Mouse (Mus musculus): ENCODE measurements around the gene Jmjd6. TPM values are rescaled to one million over a fixed set of nuclear protein-coding genes. Genes with fewer than 3 reads are reported as not detected.
"Not testable (repeated sequence)": the region's sequence is repeated elsewhere in the genome, so short reads cannot be mapped to it uniquely, and the experiment has no call there.

Jmjd6 gene
- polyA plus RNA-seq, 1 experiment from 2014 or later, result 102 TPM

- H3K27me3 ChIP-seq (replicated peaks; ENCODE audit: control insufficient read depth, insufficient read depth, low read length), result no peaks in the 10 kb centered on the region
- H3K4me1 ChIP-seq (replicated peaks; ENCODE audit: control insufficient read depth, insufficient read depth, low read length), result peaks cover 17% of the 10 kb centered on the region
- WGBS, result 86% methylated on average over 4 of the region's 4 CpGs
- H3K4me3 ChIP-seq (ENCODE audit: low read depth, low read length), result no peak overlapping the region
- H3K9ac ChIP-seq (ENCODE audit: low read depth, low read length), result no peak overlapping the region
- H3K36me3 ChIP-seq (ENCODE audit: control insufficient read depth, insufficient read depth, low read length), result peaks cover 64% of the 10 kb centered on the region
- DNase-seq (ENCODE audit: low spot score) (no peak), ATAC-seq (replicated peaks; ENCODE audit: low FRiP score) (no peak)
- H3K4me2 ChIP-seq, result no peak overlapping the region
- H3K27ac ChIP-seq (ENCODE audit: low read depth, low read length), result no peak overlapping the region
- H3K9me3 ChIP-seq (ENCODE audit: control insufficient read depth, low read length), result no peaks in the 10 kb centered on the region
These were observed 7.0 kb downstream of the Jmjd6 start for GRCm38 (mm10) chr11:116836283-116836682.

DNA sequence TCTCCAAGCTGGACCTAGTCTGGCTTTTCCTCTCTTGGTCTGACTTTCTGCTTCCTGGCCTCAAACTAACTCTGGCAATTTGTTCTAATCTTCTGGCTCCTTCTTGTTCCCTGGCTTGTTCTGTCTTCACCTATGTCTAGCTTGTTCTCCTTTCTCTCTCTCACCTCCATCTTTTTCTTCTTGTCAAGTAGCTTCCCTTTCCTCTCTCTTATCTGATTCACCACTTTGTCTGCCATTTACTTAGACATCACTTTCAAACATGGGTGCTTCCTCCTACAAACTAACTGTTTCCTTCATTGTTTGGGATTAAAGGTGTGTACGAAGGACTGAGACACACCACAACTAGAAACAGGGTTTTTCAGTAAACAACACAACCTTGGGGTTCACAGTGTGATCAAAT lies 8.3 kb downstream of the Jmjd6 start:
- no peak overlapping the region for H3K4me3 ChIP-seq (ENCODE audit: low read depth, low read length)
- H3K27me3 ChIP-seq (replicated peaks; ENCODE audit: control insufficient read depth, insufficient read depth, low read length), result no peaks in the 10 kb centered on the region
- peaks cover 56% of the 10 kb centered on the region for H3K36me3 ChIP-seq (ENCODE audit: control insufficient read depth, insufficient read depth, low read length)
- H3K27ac ChIP-seq (ENCODE audit: low read depth, low read length), result no peak overlapping the region
- H3K4me1 ChIP-seq (replicated peaks; ENCODE audit: control insufficient read depth, insufficient read depth, low read length), result peaks cover 4% of the 10 kb centered on the region
- H3K9ac ChIP-seq (ENCODE audit: low read depth, low read length), result no peak overlapping the region
- H3K4me2 ChIP-seq, result no peak overlapping the region
- ATAC-seq (replicated peaks; ENCODE audit: low FRiP score), result no peak
- WGBS, result 89% methylated on average over 1 of the region's 1 CpGs
- no peaks in the 10 kb centered on the region for H3K9me3 ChIP-seq (ENCODE audit: control insufficient read depth, low read length)
- no peak for DNase-seq (ENCODE audit: low spot score)

DNA sequence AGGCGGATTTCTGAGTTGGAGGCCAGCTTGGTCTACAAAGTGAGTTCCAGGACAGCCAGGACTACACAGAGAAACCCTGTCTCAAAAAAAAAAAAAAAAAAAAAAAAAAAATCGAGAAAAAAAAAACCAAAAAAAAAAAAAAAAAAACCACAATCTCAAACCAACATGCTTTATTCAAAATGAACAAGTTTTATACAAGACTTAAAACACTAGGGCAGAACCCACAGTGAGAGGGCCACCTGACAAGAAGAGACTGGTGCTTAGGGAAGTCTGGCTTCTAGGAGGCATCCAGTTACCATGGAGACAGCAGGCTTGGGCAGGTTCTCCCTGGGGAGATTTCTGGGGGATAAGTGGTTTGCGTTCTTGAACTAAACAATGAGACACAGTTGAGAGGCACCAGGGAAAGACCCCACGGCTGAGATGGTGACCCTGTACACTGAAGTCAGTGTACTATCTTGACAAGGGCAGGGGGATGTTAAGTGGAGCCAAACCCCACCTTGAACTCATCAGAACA lies 11.0 kb downstream of the Jmjd6 start:
- Histone ChIP-seq H3K27me3 (replicated peaks; ENCODE audit: control insufficient read depth, insufficient read depth, low read length) (0 out of 2 replicates have a peak, but pooled peaks cover under 1% of the 10 kb centered on the region), H3K9me3 (ENCODE audit: control insufficient read depth, low read length) (no peaks in the 10 kb centered on the region), H3K27ac (ENCODE audit: low read depth, low read length) (no peak overlapping the region), H3K4me3 (ENCODE audit: low read depth, low read length) (no peak overlapping the region), H3K4me1 (replicated peaks; ENCODE audit: control insufficient read depth, insufficient read depth, low read length) (peaks cover 11% of the 10 kb centered on the region), H3K36me3 (ENCODE audit: control insufficient read depth, insufficient read depth, low read length) (peaks cover 30% of the 10 kb centered on the region), H3K9ac (ENCODE audit: low read depth, low read length) (no peak overlapping the region), H3K4me2 (no peak overlapping the region)
- WGBS, result 57% methylated on average over 3 of the region's 4 CpGs
- DNase-seq (ENCODE audit: low spot score) (no peak), ATAC-seq (replicated peaks; ENCODE audit: low FRiP score) (no peak)

GRCm38 (mm10) chr11:116827534-116828165 lies 15.6 kb downstream of the Jmjd6 start, which contains the start of gene Mxra7:
Gene Mxra7 (minus strand): TSS chr11:116828046.
- Histone ChIP-seq H3K9ac (ENCODE audit: low read depth, low read length) (peak within 1 kb of the TSS; percentile 73), H3K4me2 (peak within 1 kb of the TSS; percentile 95), H3K27ac (ENCODE audit: low read depth, low read length) (no peak within 1 kb of the TSS), H3K9me3 (ENCODE audit: control insufficient read depth, low read length) (no peaks in the 10 kb centered on the region), H3K4me1 (replicated peaks; ENCODE audit: control insufficient read depth, insufficient read depth, low read length) (peaks cover 11% of the 10 kb centered on the region), H3K4me3 (ENCODE audit: low read depth, low read length) (peak within 1 kb of the TSS; percentile 75), H3K36me3 (ENCODE audit: control insufficient read depth, insufficient read depth, low read length) (0 out of 2 replicates have a peak, but pooled peaks cover 3% of the 10 kb centered on the region), H3K27me3 (replicated peaks; ENCODE audit: control insufficient read depth, insufficient read depth, low read length) (peaks cover 3% of the 10 kb centered on the region; the same call in 1 of the 2 replicates)
- peak; percentile 75 for DNase-seq (ENCODE audit: low spot score)
- ATAC-seq (replicated peaks; ENCODE audit: low FRiP score), result peak; percentile 63
- WGBS, result 1% methylated on average over 70 of the region's 71 CpGs

GRCm38 (mm10) chr11:116826550-116827504 lies 16.4 kb downstream of the Jmjd6 start:
- Histone ChIP-seq H3K9me3 (ENCODE audit: control insufficient read depth, low read length) (no peaks in the 10 kb centered on the region), H3K27ac (ENCODE audit: low read depth, low read length) (no peak overlapping the region), H3K4me2 (peak overlapping the region; percentile 95), H3K36me3 (ENCODE audit: control insufficient read depth, insufficient read depth, low read length) (no peaks in the 10 kb centered on the region), H3K4me1 (replicated peaks; ENCODE audit: control insufficient read depth, insufficient read depth, low read length) (peaks cover 11% of the 10 kb centered on the region), H3K4me3 (ENCODE audit: low read depth, low read length) (peak overlapping the region; percentile 75), H3K27me3 (replicated peaks; ENCODE audit: control insufficient read depth, insufficient read depth, low read length) (peaks cover 3% of the 10 kb centered on the region; the same call in 1 of the 2 replicates), H3K9ac (ENCODE audit: low read depth, low read length) (peak overlapping the region; percentile 73)
- no peak for ATAC-seq (replicated peaks; ENCODE audit: low FRiP score)
- WGBS, result 41% methylated on average over 17 of the region's 17 CpGs
- no peak for DNase-seq (ENCODE audit: low spot score)

GRCm38 (mm10) chr11:116825230-116825629 lies 18.0 kb downstream of the Jmjd6 start:
- Histone ChIP-seq H3K9me3 (ENCODE audit: control insufficient read depth, low read length) (no peaks in the 10 kb centered on the region), H3K4me2 (no peak overlapping the region), H3K9ac (ENCODE audit: low read depth, low read length) (no peak overlapping the region), H3K27ac (ENCODE audit: low read depth, low read length) (no peak overlapping the region; the same call in 1 of the 2 replicates), H3K4me3 (ENCODE audit: low read depth, low read length) (no peak overlapping the region), H3K36me3 (ENCODE audit: control insufficient read depth, insufficient read depth, low read length) (no peaks in the 10 kb centered on the region), H3K27me3 (replicated peaks; ENCODE audit: control insufficient read depth, insufficient read depth, low read length) (peaks cover 3% of the 10 kb centered on the region; the same call in 1 of the 2 replicates), H3K4me1 (replicated peaks; ENCODE audit: control insufficient read depth, insufficient read depth, low read length) (peaks cover 11% of the 10 kb centered on the region)
- ATAC-seq (replicated peaks; ENCODE audit: low FRiP score), result no peak
- WGBS, result 59% methylated on average over 5 of the region's 5 CpGs
- DNase-seq (ENCODE audit: low spot score), result no peak

DNA sequence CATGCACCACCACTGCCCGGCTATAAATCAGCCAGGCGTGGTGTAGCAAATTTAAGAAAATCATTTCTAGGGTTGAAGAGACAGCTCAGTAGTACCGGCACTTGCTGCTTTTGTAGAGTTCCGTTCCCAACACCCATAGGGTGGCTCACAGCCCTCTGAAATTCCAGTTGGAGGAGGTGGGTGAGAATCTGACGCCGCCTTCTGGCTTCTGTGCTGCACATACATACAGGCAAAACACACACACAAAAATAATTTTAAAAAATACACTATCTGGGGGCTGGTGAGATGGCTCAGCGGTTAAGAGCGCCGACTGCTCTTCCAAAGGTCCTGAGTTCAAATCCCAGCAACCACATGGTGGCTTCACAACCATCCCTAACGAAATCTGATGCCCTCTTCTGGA lies 19.4 kb downstream of the Jmjd6 start:
- not testable (repeated sequence) for H3K9ac ChIP-seq (ENCODE audit: low read depth, low read length); H3K4me3 ChIP-seq (ENCODE audit: low read depth, low read length); H3K4me2 ChIP-seq; H3K27me3 ChIP-seq (replicated peaks; ENCODE audit: control insufficient read depth, insufficient read depth, low read length); ATAC-seq (replicated peaks; ENCODE audit: low FRiP score); DNase-seq (ENCODE audit: low spot score); H3K9me3 ChIP-seq (ENCODE audit: control insufficient read depth, low read length); H3K36me3 ChIP-seq (ENCODE audit: control insufficient read depth, insufficient read depth, low read length); H3K27ac ChIP-seq (ENCODE audit: low read depth, low read length)
- 90% methylated on average over 10 of the region's 10 CpGs for WGBS
- peaks cover 11% of the 10 kb centered on the region for H3K4me1 ChIP-seq (replicated peaks; ENCODE audit: control insufficient read depth, insufficient read depth, low read length)

GRCm38 (mm10) chr11:116823255-116823654 lies 20.0 kb downstream of the Jmjd6 start:
- no peak for DNase-seq (ENCODE audit: low spot score)
- H3K36me3 ChIP-seq (ENCODE audit: control insufficient read depth, insufficient read depth, low read length), result no peaks in the 10 kb centered on the region
- peaks cover 8% of the 10 kb centered on the region for H3K4me1 ChIP-seq (replicated peaks; ENCODE audit: control insufficient read depth, insufficient read depth, low read length)
- peaks cover 3% of the 10 kb centered on the region; the same call in 1 of the 2 replicates for H3K27me3 ChIP-seq (replicated peaks; ENCODE audit: control insufficient read depth, insufficient read depth, low read length)
- no peak overlapping the region for H3K4me2 ChIP-seq
- no peak for ATAC-seq (replicated peaks; ENCODE audit: low FRiP score)
- WGBS, result 90% methylated on average over 2 of the region's 2 CpGs
- H3K9me3 ChIP-seq (ENCODE audit: control insufficient read depth, low read length), result no peaks in the 10 kb centered on the region
- H3K27ac ChIP-seq (ENCODE audit: low read depth, low read length), result no peak overlapping the region
- H3K4me3 ChIP-seq (ENCODE audit: low read depth, low read length), result no peak overlapping the region
- H3K9ac ChIP-seq (ENCODE audit: low read depth, low read length), result no peak overlapping the region

Data from liver, embryonic 11.5 days (tissue).